Mouse (Mus musculus) CH12.LX (cell line): ENCODE data around the gene Cnot3. TPM values are rescaled to one million over a fixed set of nuclear protein-coding genes. Genes with fewer than 3 reads are reported as not detected.

Experiments
- DNase-seq: peaks from one replicate; pipeline ENCODE4 v3.0.0-alpha.2; 2013; ENCODE audit errors: extremely low read depth
- H3K27ac ChIP-seq: 2 replicates; pipeline ENCODE4 v1.5.1; 2012; ENCODE audit warnings: low read depth, mild to moderate bottlenecking, control low read depth, moderate library complexity; ENCODE audit not compliant: insufficient read depth
- H3K27me3 ChIP-seq: replicated peaks from 2 replicates; pipeline ENCODE3; 2012; ENCODE audit warnings: inconsistent platforms
- H3K36me3 ChIP-seq, 2 experiments: replicated peaks in 1 of 2; 2 replicates each; pipeline versions ENCODE3 to v1.6.1; 2012; ENCODE audit warnings: inconsistent platforms in 1 of 2, low read length in 1 of 2, mild to moderate bottlenecking in 1 of 2, mixed read lengths in 1 of 2, moderate library complexity in 1 of 2; ENCODE audit not compliant: control insufficient read depth in 1 of 2, insufficient read depth in 1 of 2
- H3K4me1 ChIP-seq, 2 experiments: 2 replicates each; pipeline ENCODE4 v1.6.1; 2012; ENCODE audit warnings: inconsistent platforms in 1 of 2, moderate library complexity in 1 of 2; ENCODE audit not compliant: insufficient read depth in 2 of 2, control insufficient read depth in 1 of 2
- H3K4me2 ChIP-seq: 2 replicates; pipeline ENCODE4 v1.6.1; 2012; ENCODE audit warnings: low read depth, mild to moderate bottlenecking, control low read depth; ENCODE audit not compliant: poor library complexity, insufficient read depth, severe bottlenecking
- H3K4me3 ChIP-seq, 3 experiments: fragments of 150-350 bp in 1 of 3; sonication (generic) in 1 of 3; replicated peaks in 1 of 3; 2 replicates each; pipeline versions ENCODE3 to v1.5.1; 2011 to 2012; ENCODE audit warnings: low read depth in 2 of 3, low read length in 2 of 3, mild to moderate bottlenecking in 2 of 3, moderate library complexity in 2 of 3, control low read depth in 1 of 3, improper control_type of control experiment in 1 of 3, inconsistent platforms in 1 of 3, mixed read lengths in 1 of 3; ENCODE audit not compliant: poor library complexity in 1 of 3
- H3K79me2 ChIP-seq: replicated peaks from 2 replicates; pipeline ENCODE4 v1.6.1; 2012; ENCODE audit warnings: mild to moderate bottlenecking, moderate library complexity; ENCODE audit not compliant: control insufficient read depth, poor library complexity, insufficient read depth, severe bottlenecking; ENCODE audit errors: extremely low read depth
- H3K9ac ChIP-seq: 2 replicates; pipeline ENCODE4 v1.6.1; 2012; ENCODE audit warnings: low read depth, mild to moderate bottlenecking, control low read depth, moderate library complexity; ENCODE audit not compliant: insufficient read depth
- H3K9me3 ChIP-seq: replicated peaks from 2 replicates; pipeline ENCODE3; 2012; ENCODE audit warnings: low read length, inconsistent platforms, mixed read lengths
- BHLHE40 ChIP-seq: IDR thresholded peaks from 2 replicates; pipeline ENCODE4 v1.6.1; 2011; ENCODE audit warnings: mild to moderate bottlenecking, low read depth, low read length, improper control_type of control experiment
- CHD1 ChIP-seq: IDR thresholded peaks from 2 replicates; pipeline ENCODE4 v1.6.1; 2012; ENCODE audit warnings: low read depth, low read length, improper control_type of control experiment, inconsistent platforms
- CHD2 ChIP-seq: IDR thresholded peaks from 2 replicates; pipeline ENCODE4 v1.6.1; 2011; ENCODE audit warnings: low read length, improper control_type of control experiment
- CTCF ChIP-seq, 2 experiments: IDR thresholded peaks in 1 of 2; conservative IDR thresholded peaks in 1 of 2; 2 replicates each; pipeline ENCODE4 v1.5.1; 2011 to 2012; ENCODE audit warnings: low read depth in 2 of 2, low read length in 2 of 2, improper control_type of control experiment in 1 of 2, inconsistent platforms in 1 of 2, mild to moderate bottlenecking in 1 of 2, moderate library complexity in 1 of 2
- E2F4 ChIP-seq: IDR thresholded peaks from 2 replicates; pipeline ENCODE4 v1.6.1; 2011; ENCODE audit warnings: low read depth, low read length, improper control_type of control experiment; ENCODE audit not compliant: insufficient replicate concordance
- ELF1 ChIP-seq: IDR thresholded peaks from 2 replicates; pipeline ENCODE4 v1.6.1; 2014; ENCODE audit warnings: low read depth, mild to moderate bottlenecking, inconsistent platforms, low read length, improper control_type of control experiment
- EP300 ChIP-seq: IDR thresholded peaks from 2 replicates; pipeline ENCODE4 v1.6.1; 2011; ENCODE audit warnings: low read length, improper control_type of control experiment
- ETS1 ChIP-seq: conservative IDR thresholded peaks from 2 replicates; pipeline ENCODE4 v1.6.1; 2012; ENCODE audit warnings: low read depth, mild to moderate bottlenecking, inconsistent platforms, low read length, improper control_type of control experiment, moderate library complexity
- GABPA ChIP-seq: IDR thresholded peaks from 2 replicates; pipeline ENCODE4 v1.6.1; 2012; ENCODE audit warnings: low read depth, low read length, improper control_type of control experiment, inconsistent platforms; ENCODE audit not compliant: insufficient replicate concordance
- HCFC1 ChIP-seq: IDR thresholded peaks from 2 replicates; pipeline ENCODE4 v1.6.1; 2012; ENCODE audit warnings: low read depth, mild to moderate bottlenecking, inconsistent platforms, low read length, improper control_type of control experiment
- IRF4 ChIP-seq: IDR thresholded peaks from 2 replicates; pipeline ENCODE4 v1.6.1; 2014; ENCODE audit warnings: low read depth, mild to moderate bottlenecking, inconsistent platforms, low read length, improper control_type of control experiment
- JUN ChIP-seq: IDR thresholded peaks from 2 replicates; pipeline ENCODE4 v1.6.1; 2011; ENCODE audit warnings: low read depth, mild to moderate bottlenecking, low read length, improper control_type of control experiment, moderate library complexity; ENCODE audit not compliant: insufficient read depth
- JUND ChIP-seq: conservative IDR thresholded peaks from 2 replicates; pipeline ENCODE4 v1.6.1; 2011; ENCODE audit warnings: low read depth, low read length, improper control_type of control experiment
- KAT2A ChIP-seq: IDR thresholded peaks from 2 replicates; pipeline ENCODE4 v1.6.1; 2012; ENCODE audit warnings: low read length, improper control_type of control experiment, inconsistent platforms; ENCODE audit not compliant: insufficient replicate concordance
- MAFK ChIP-seq: IDR thresholded peaks from 2 replicates; pipeline ENCODE4 v1.6.1; 2011; ENCODE audit warnings: low read length, improper control_type of control experiment; ENCODE audit not compliant: insufficient replicate concordance
- MAX ChIP-seq: IDR thresholded peaks from 2 replicates; pipeline ENCODE4 v1.6.1; 2011; ENCODE audit warnings: low read length, improper control_type of control experiment
- MAZ ChIP-seq: IDR thresholded peaks from 2 replicates; pipeline ENCODE4 v1.6.1; 2012; ENCODE audit warnings: low read depth, mild to moderate bottlenecking, inconsistent platforms, low read length, improper control_type of control experiment, moderate library complexity
- MEF2A ChIP-seq: IDR thresholded peaks from 2 replicates; pipeline ENCODE4 v1.6.1; 2014; ENCODE audit warnings: low read depth, mild to moderate bottlenecking, inconsistent platforms, low read length, improper control_type of control experiment, borderline replicate concordance
- MXI1 ChIP-seq: IDR thresholded peaks from 2 replicates; pipeline ENCODE4 v1.6.1; 2011; ENCODE audit warnings: mild to moderate bottlenecking, low read depth, low read length, improper control_type of control experiment
- MYC ChIP-seq: IDR thresholded peaks from 2 replicates; pipeline ENCODE4 v1.6.1; 2011; ENCODE audit warnings: low read depth, mild to moderate bottlenecking, improper control_type of control experiment, low read length
- NELFE ChIP-seq: IDR thresholded peaks from 2 replicates; pipeline ENCODE4 v1.6.1; 2011; ENCODE audit warnings: low read depth, low read length, improper control_type of control experiment
- NRF1 ChIP-seq: IDR thresholded peaks from 2 replicates; pipeline ENCODE4 v1.6.1; 2014; ENCODE audit warnings: low read depth, mild to moderate bottlenecking, inconsistent platforms, low read length, improper control_type of control experiment, moderate library complexity
- PAX5 ChIP-seq: IDR thresholded peaks from 2 replicates; pipeline ENCODE4 v1.6.1; 2012; ENCODE audit warnings: low read length, inconsistent platforms, mixed read lengths
- POLR2A ChIP-seq: IDR thresholded peaks from 2 replicates; pipeline ENCODE4 v1.6.1; 2011; ENCODE audit warnings: low read depth, mild to moderate bottlenecking, improper control_type of control experiment, low read length
- POLR2AphosphoS2 ChIP-seq: IDR thresholded peaks from 2 replicates; pipeline ENCODE4 v1.6.1; 2011; ENCODE audit warnings: low read depth, low read length, improper control_type of control experiment
- RAD21 ChIP-seq: IDR thresholded peaks from 2 replicates; pipeline ENCODE4 v1.6.1; 2011; ENCODE audit warnings: low read depth, mild to moderate bottlenecking, low read length, improper control_type of control experiment, moderate library complexity
- RCOR1 ChIP-seq: conservative IDR thresholded peaks from 2 replicates; pipeline ENCODE4 v1.6.1; 2012; ENCODE audit warnings: low read depth, mild to moderate bottlenecking, inconsistent platforms, low read length, improper control_type of control experiment
- SIN3A ChIP-seq: IDR thresholded peaks from 2 replicates; pipeline ENCODE4 v1.6.1; 2012; ENCODE audit warnings: low read length, improper control_type of control experiment, inconsistent platforms
- SMC3 ChIP-seq: IDR thresholded peaks from 2 replicates; pipeline ENCODE4 v1.6.1; 2011; ENCODE audit warnings: low read depth, low read length, improper control_type of control experiment
- TCF12 ChIP-seq: IDR thresholded peaks from 2 replicates; pipeline ENCODE4 v1.6.1; 2014; ENCODE audit warnings: low read depth, mild to moderate bottlenecking, inconsistent platforms, low read length, improper control_type of control experiment
- UBTF ChIP-seq: IDR thresholded peaks from 2 replicates; pipeline ENCODE4 v1.6.1; 2012; ENCODE audit warnings: low read depth, mild to moderate bottlenecking, inconsistent platforms, low read length, improper control_type of control experiment, moderate library complexity
- USF2 ChIP-seq: conservative IDR thresholded peaks from 2 replicates; pipeline ENCODE4 v1.6.1; 2011; ENCODE audit warnings: low read depth, low read length, improper control_type of control experiment
- ZC3H11A ChIP-seq: IDR thresholded peaks from 2 replicates; pipeline ENCODE4 v1.6.1; 2012; ENCODE audit warnings: low read depth, mild to moderate bottlenecking, inconsistent platforms, low read length, improper control_type of control experiment
- ZKSCAN1 ChIP-seq: IDR thresholded peaks from 2 replicates; pipeline ENCODE4 v1.6.1; 2012; ENCODE audit warnings: low read depth, inconsistent platforms, low read length, improper control_type of control experiment, borderline replicate concordance
- ZMIZ1 ChIP-seq: IDR thresholded peaks from 2 replicates; pipeline ENCODE4 v1.6.1; 2012; ENCODE audit warnings: low read depth, mild to moderate bottlenecking, inconsistent platforms, low read length, improper control_type of control experiment
- ZNF384 ChIP-seq: IDR thresholded peaks from 2 replicates; pipeline ENCODE4 v1.6.1; 2012; ENCODE audit warnings: low read depth, low read length, improper control_type of control experiment, inconsistent platforms
- dilution Hi-C: fragments of 300-500 bp; cut with MboI; formaldehyde crosslinking; loops from 2 replicates; pipeline ENCODE4 v1.14.3; 2020; ENCODE audit warnings: low sequenced_read_pairs; ENCODE audit not compliant: extremely low pct_unique_long_range_greater_than_20kb, extremely low pct_ligation_motif_present
- in situ Hi-C: fragments of 300-500 bp; cut with MboI; formaldehyde crosslinking; loops from 3 replicates; pipeline ENCODE4 v1.14.3; 2019; ENCODE audit warnings: low sequenced_read_pairs, low pct_ligation_motif_present, low pct_unique_long_range_greater_than_20kb, mixed read lengths
- polyA plus RNA-seq: library from polyadenylated mRNA; unstranded; fragments of >175 nt; gene quantifications from 2 replicates; pipeline ENCODE4 v1.2.1, GENCODE M21; 2012; ENCODE audit warnings: low read depth; ENCODE audit not compliant: insufficient read length
- total RNA-seq, 2 experiments: library from RNA; depleted of rRNA; stranded (reverse); fragments of 300-350 nt in 1 of 2; fragments of >200 nt in 1 of 2; gene quantifications; 2 replicates each; pipeline ENCODE4 v1.2.3; 2012 to 2014

The Cnot3 gene
- total and polyA plus RNA-seq, 3 experiments, result 10.5 to 68.3 (median 21.1) TPM

GRCm38 (mm10) chr7:3692987-3693808 lies 48.1 kb downstream of the Cnot3 start, which contains the start of gene Mboat7 (continued):
- TF ChIP-seq ZKSCAN1, result no peak

GRCm38 (mm10) chr7:3693809-3694075 lies 48.7 kb downstream of the Cnot3 start:
- in situ Hi-C loops, result no loop called here
- H3K4me1 ChIP-seq, result peaks cover 0 to 33% of the 10 kb centered on the region in 2 experiments; a peak in 3 of 4 replicates
- dilution Hi-C loops, result no loop called here
- peaks cover 12 to 48% of the 10 kb centered on the region in 2 experiments for H3K36me3 ChIP-seq
- H3K9ac ChIP-seq, result peak overlapping the region; percentile 93
- H3K9me3 ChIP-seq, result no peaks in the 10 kb centered on the region
- H3K79me2 ChIP-seq, result peaks cover 13% of the 10 kb centered on the region
- peak overlapping the region; percentile 63 to 100 (median 77) for H3K4me3 ChIP-seq
- H3K27ac ChIP-seq, result peak overlapping the region; percentile 89
- H3K4me2 ChIP-seq, result peak overlapping the region; percentile 57
- no peaks in the 10 kb centered on the region for H3K27me3 ChIP-seq
- DNase-seq, result no peak
- no peak for TF ChIP-seq JUN
- no peak for TF ChIP-seq ELF1
- TF ChIP-seq BHLHE40, result no peak
- no peak for TF ChIP-seq MEF2A
- TF ChIP-seq MAX, result peak; percentile 76; the same call in 1 of the 2 replicates
- TF ChIP-seq ZKSCAN1, result no peak
- peak; percentile 12; the same call in 1 of the 2 replicates for TF ChIP-seq MAZ
- no peak for TF ChIP-seq SIN3A
- TF ChIP-seq TCF12, result no peak
- TF ChIP-seq RCOR1, result no peak
- TF ChIP-seq ZC3H11A, result no peak
- no peak for TF ChIP-seq ZNF384
- no peak for TF ChIP-seq NELFE
- TF ChIP-seq JUND, result no peak
- TF ChIP-seq EP300, result no peak
- TF ChIP-seq GABPA, result no peak
- 0 out of 2 replicates have a peak, but pooled peaks have one; percentile 73 for TF ChIP-seq POLR2AphosphoS2
- TF ChIP-seq MXI1, result peak; percentile 58; the same call in 1 of the 2 replicates
- TF ChIP-seq CHD1, result 0 out of 2 replicates have a peak, but pooled peaks have one; percentile 51
- TF ChIP-seq HCFC1, result no peak
- no peak; the same call in 1 of the 2 replicates for TF ChIP-seq POLR2A
- no peak for TF ChIP-seq ETS1
- TF ChIP-seq IRF4, result no peak
- TF ChIP-seq MAFK, result no peak
- 0 out of 2 replicates have a peak, but pooled peaks have one; percentile 39 for TF ChIP-seq MYC
- no peak for TF ChIP-seq SMC3
- no peak for TF ChIP-seq E2F4
- TF ChIP-seq CHD2, result no peak
- no peak; the same call in 1 of the 2 replicates for TF ChIP-seq ZMIZ1
- no peak for TF ChIP-seq UBTF
- no peak for TF ChIP-seq PAX5
- TF ChIP-seq CTCF (conservative IDR thresholded peaks at IDR 0.05 in 1 of 2, IDR thresholded peaks at IDR 0.05 in 1 of 2; ENCODE audit: low read depth in 2 of 2, low read length in 2 of 2), result no peak
- no peak for TF ChIP-seq USF2
- TF ChIP-seq RAD21, result no peak
- TF ChIP-seq NRF1, result 0 out of 2 replicates have a peak, but pooled peaks have one; percentile 3
- TF ChIP-seq KAT2A, result 0 out of 2 replicates have a peak, but pooled peaks have one; percentile 5
